Comparison of ENCODE assay signal across 9 mouse cellular contexts in the genomic region with DNA sequence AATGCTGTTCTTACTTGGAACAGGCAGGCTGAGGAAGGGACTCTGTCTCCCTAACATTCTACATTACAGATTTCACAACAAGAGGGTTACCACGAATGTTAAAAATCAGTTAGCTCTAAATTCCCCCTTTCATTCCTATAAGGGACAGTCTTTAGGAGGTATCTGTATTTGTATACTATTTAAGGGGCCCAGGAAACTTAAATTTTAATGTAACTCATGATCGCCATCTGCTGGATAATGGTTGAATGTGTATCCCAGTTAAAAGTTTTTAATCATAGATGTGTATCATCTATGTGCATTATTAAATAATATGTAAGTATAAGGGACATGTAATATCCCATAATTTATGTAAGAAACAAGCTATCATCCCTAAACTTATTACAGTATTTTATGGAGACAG.
DNase-seq lines count a peak whose midpoint lies in the region; TF ChIP-seq lines count a peak whose summit lies in the region.
"Had no signal": no experiment of that assay in that cellular context is flagged by ENCODE, and none has a peak within 500 bp of the region (broad histone marks: within the 10 kb centered on the region; RNA-seq: fewer than 3 reads in every experiment).

No protein-coding gene starts in this region.

- TF ChIP-seq CTCF in kidney, adult 2 months (conservative IDR thresholded peaks at IDR 0.05; ENCODE audit: insufficient read depth, insufficient read length, low read depth, low read length), result no peak

- no peaks in the 10 kb centered on the region for H3K36me3 ChIP-seq in kidney, adult 2 months (ENCODE audit: control insufficient read depth, insufficient read depth, low read length)

- H3K4me3 ChIP-seq in kidney, adult 2 months (ENCODE audit: insufficient read depth, low read depth, low read length), result no peak overlapping the region
- H3K4me3 ChIP-seq: megakaryocyte, embryonic 14.5 days had no signal

- H3K27ac ChIP-seq in kidney, adult 2 months (ENCODE audit: insufficient read depth, low read depth, low read length), result no peak overlapping the region

- H3K27me3 ChIP-seq in kidney, adult 2 months (replicated peaks; ENCODE audit: control insufficient read depth, insufficient read depth, low read length), result no peaks in the 10 kb centered on the region
- H3K27me3 ChIP-seq: megakaryocyte, embryonic 14.5 days had no signal

- WGBS in kidney, adult 2 months, result 8% methylated on average over 2 of the region's 2 CpGs

- TF ChIP-seq POLR2A in kidney, adult 2 months (IDR thresholded peaks at IDR 0.05; ENCODE audit: low read depth, low read length), result no peak

- peak; percentile 23 for DNase-seq in kidney, adult 2 months
- DNase-seq in kidney, postnatal 36 days, result no peak
- peak; percentile 14 for DNase-seq in CD4-positive helper T cell, adult 2 months (ENCODE audit: low read depth, low spot score)
- DNase-seq in MN1 (ENCODE audit: low spot score), result peak; percentile 52
- peak; percentile 56 for DNase-seq in induced T-regulatory cell, adult 2 months (ENCODE audit: low read depth)
- no peak for DNase-seq in thymus, adult 18-20 months
- no peak for DNase-seq in urinary bladder, postnatal 4 days (ENCODE audit: low spot score in 2 of 2)
- DNase-seq in frontal cortex, postnatal 10 days (ENCODE audit: low spot score in 2 of 2), result no peak

- no peaks in the 10 kb centered on the region for H3K4me1 ChIP-seq in kidney, adult 2 months (ENCODE audit: control insufficient read depth, insufficient read depth, low read length)

Comparison
In these comparisons a context has a peak if more than half of its experiments do, and no peak if none do; other contexts are left out.
1. DNase-seq: peak in kidney, adult 2 months (single experiment), CD4-positive helper T cell, adult 2 months (single experiment), MN1 (single experiment) and induced T-regulatory cell, adult 2 months (single experiment); none in kidney, postnatal 36 days (0 of 2), thymus, adult 18-20 months (0 of 2), urinary bladder, postnatal 4 days (0 of 2) and frontal cortex, postnatal 10 days (0 of 2).